ENCODE assay signal across 7 mouse cellular contexts in genomic region chr4:103178635-103179318, GRCm38 (mm10). TPM values are rescaled to one million over a fixed set of nuclear protein-coding genes. Genes with fewer than 3 reads are reported as not detected.
DNase-seq lines count a peak whose midpoint lies in the region; ATAC-seq and TF ChIP-seq lines count a peak whose summit lies in the region.

No protein-coding gene starts in this region.

- TF ChIP-seq EP300 in liver, postnatal 0 days (IDR thresholded peaks at IDR 0.05; ENCODE audit: low read depth): no peak

- H3K27ac ChIP-seq in heart, embryonic 16.5 days (ENCODE audit: low read length): peak overlapping the region; percentile 92
- peak overlapping the region; percentile 81 for H3K27ac ChIP-seq in stomach, embryonic 14.5 days (ENCODE audit: low read length)
- no peak overlapping the region for H3K27ac ChIP-seq in liver, postnatal 0 days (ENCODE audit: low read depth)

- H3K4me2 ChIP-seq in heart, embryonic 16.5 days (ENCODE audit: low read depth, low read length): peak overlapping the region; percentile 42
- no peak overlapping the region for H3K4me2 ChIP-seq in stomach, embryonic 14.5 days (replicated peaks; ENCODE audit: low read depth, low read length)
- no peak overlapping the region for H3K4me2 ChIP-seq in liver, postnatal 0 days (ENCODE audit: low read depth, low read length)

- no peak for TF ChIP-seq CTCF in liver, postnatal 0 days (IDR thresholded peaks at IDR 0.05; ENCODE audit: low read depth)

- H3K4me1 ChIP-seq in heart, embryonic 16.5 days (ENCODE audit: control insufficient read depth, insufficient read depth, low read length): peaks cover 22% of the 10 kb centered on the region
- peaks cover 14% of the 10 kb centered on the region; the same call in 1 of the 2 replicates for H3K4me1 ChIP-seq in stomach, embryonic 14.5 days (ENCODE audit: control insufficient read depth, insufficient read depth, low read length)
- H3K4me1 ChIP-seq in liver, postnatal 0 days (ENCODE audit: insufficient read depth): no peaks in the 10 kb centered on the region

- WGBS in heart, embryonic 16.5 days: 48% methylated on average over 7 of the region's 7 CpGs
- WGBS in stomach, embryonic 14.5 days: 53% methylated on average over 7 of the region's 7 CpGs
- WGBS in liver, postnatal 0 days (ENCODE audit: insufficient replicate concordance): 78% methylated on average over 7 of the region's 7 CpGs

- ATAC-seq in heart, embryonic 16.5 days (replicated peaks; ENCODE audit: extremely low read depth, insufficient read depth, low FRiP score): peak; percentile 59
- no peak; the same call in 1 of the 2 replicates for ATAC-seq in stomach, embryonic 14.5 days (ENCODE audit: insufficient number of reproducible peaks, insufficient read depth, low FRiP score, low read depth)
- ATAC-seq in liver, postnatal 0 days: no peak

- intact Hi-C loops in left cerebral cortex, postnatal 14 days (cut with DNase I): no loop called here

- H3K36me3 ChIP-seq in heart, embryonic 16.5 days (ENCODE audit: control insufficient read depth, insufficient read depth): peaks cover 8% of the 10 kb centered on the region
- peaks cover 9% of the 10 kb centered on the region for H3K36me3 ChIP-seq in stomach, embryonic 14.5 days (ENCODE audit: control insufficient read depth, insufficient read depth, low read length)
- H3K36me3 ChIP-seq in liver, postnatal 0 days (replicated peaks; ENCODE audit: insufficient read depth, low read length): peaks cover 13% of the 10 kb centered on the region

- no peak overlapping the region; the same call in 1 of the 2 replicates for H3K9ac ChIP-seq in heart, embryonic 16.5 days (ENCODE audit: low read length)
- H3K9ac ChIP-seq in stomach, embryonic 14.5 days (replicated peaks; ENCODE audit: low read depth, low read length): no peak overlapping the region
- no peak overlapping the region for H3K9ac ChIP-seq in liver, postnatal 0 days (replicated peaks)

- DNase-seq in 3T3-L1 (ENCODE audit: low read depth, low spot score) (peak; percentile 26), ZHBTc4 (ENCODE audit: low read depth, low spot score) (peak; percentile 16)
- peak; percentile 44 to 52 for DNase-seq in left cerebral cortex, postnatal 14 days (ENCODE audit: low spot score in 2 of 2)
- no peak for DNase-seq in liver, postnatal 0 days
- DNase-seq in urinary bladder, adult 18-20 months (ENCODE audit: low spot score in 2 of 2): no peak

- no peak overlapping the region for H3K4me3 ChIP-seq in heart, embryonic 16.5 days (ENCODE audit: low read length)
- H3K4me3 ChIP-seq in stomach, embryonic 14.5 days (ENCODE audit: low read depth, low read length): no peak overlapping the region
- H3K4me3 ChIP-seq in liver, postnatal 0 days (ENCODE audit: low read depth, low read length): no peak overlapping the region

- no peaks in the 10 kb centered on the region for H3K27me3 ChIP-seq in heart, embryonic 16.5 days (ENCODE audit: control insufficient read depth, insufficient read depth, low read length)
- no peaks in the 10 kb centered on the region for H3K27me3 ChIP-seq in stomach, embryonic 14.5 days (ENCODE audit: control insufficient read depth, insufficient read depth, low read length)
- H3K27me3 ChIP-seq in liver, postnatal 0 days (ENCODE audit: insufficient read depth, low read length): no peaks in the 10 kb centered on the region

- no peaks in the 10 kb centered on the region for H3K9me3 ChIP-seq in heart, embryonic 16.5 days (replicated peaks; ENCODE audit: control insufficient read depth, low read length)
- H3K9me3 ChIP-seq in stomach, embryonic 14.5 days (ENCODE audit: control insufficient read depth, low read depth, low read length): no peaks in the 10 kb centered on the region
- no peaks in the 10 kb centered on the region for H3K9me3 ChIP-seq in liver, postnatal 0 days (ENCODE audit: low read length)

RNA-seq across cellular contexts. Expression of gene Slc35d1, which starts 36.2 kb away (rescaled TPM):
- 7.4 and 10.2 TPM in 2 replicates for polyA plus RNA-seq in heart, embryonic 16.5 days (2015; fragmentation: Nextera tagmentation; extraction: Ambion mirVana)
- total RNA-seq in left cerebral cortex, postnatal 14 days (2021): 10 to 100 TPM; 12.6 to 14.6 TPM
- 10.1 and 10.6 TPM in 2 replicates for polyA plus RNA-seq in stomach, embryonic 14.5 days (2014; fragmentation: Nextera tagmentation; extraction: Ambion mirVana)
- 10.0 and 10.5 TPM in 2 replicates for polyA plus RNA-seq in liver, postnatal 0 days (2015; fragmentation: Nextera tagmentation; extraction: Ambion mirVana)

Comparison
In these comparisons a context has a peak if more than half of its experiments do, and no peak if none do; other contexts are left out.
1. DNase-seq: peak in 3T3-L1 (single experiment), ZHBTc4 (single experiment) and left cerebral cortex, postnatal 14 days (2 of 2); none in liver, postnatal 0 days (single experiment) and urinary bladder, adult 18-20 months (0 of 2).